Mouse (Mus musculus) heart, embryonic 11.5 days (tissue): ENCODE measurements around the gene Samd4. TPM values are rescaled to one million over a fixed set of nuclear protein-coding genes. Genes with fewer than 3 reads are reported as not detected.

ENCODE experiments used
- ATAC-seq: fragments of 200-750 bp; cut with Nextera tagmentation; replicated peaks from 2 replicates; pipeline ENCODE4 v1.8.0; 2017; ENCODE audit warnings: moderate library complexity; ENCODE audit not compliant: insufficient number of reproducible peaks, low FRiP score, low TSS enrichment
- H3K27ac ChIP-seq: fragments of 300-500 bp; sonication (generic); 2 replicates; pipeline ENCODE4 v1.5.1; 2014; ENCODE audit warnings: mild to moderate bottlenecking, low read depth, low read length
- H3K27me3 ChIP-seq: fragments of 300-500 bp; sonication (generic); 2 replicates; pipeline ENCODE4 v1.6.1; 2014; ENCODE audit warnings: mild to moderate bottlenecking, low read length, mixed read lengths; ENCODE audit not compliant: control insufficient read depth, insufficient read depth
- H3K36me3 ChIP-seq: fragments of 300-500 bp; sonication (generic); 2 replicates; pipeline ENCODE4 v1.6.1; 2014; ENCODE audit warnings: mild to moderate bottlenecking, low read length, moderate library complexity, mixed read lengths; ENCODE audit not compliant: control insufficient read depth, insufficient read depth
- H3K4me1 ChIP-seq: fragments of 300-500 bp; sonication (generic); 2 replicates; pipeline ENCODE4 v1.6.1; 2014; ENCODE audit warnings: low read length; ENCODE audit not compliant: control insufficient read depth, insufficient read depth
- H3K4me2 ChIP-seq: fragments of 300-500 bp; sonication (generic); 2 replicates; pipeline ENCODE4 v1.6.1; 2014; ENCODE audit warnings: mild to moderate bottlenecking, moderate library complexity
- H3K4me3 ChIP-seq: fragments of 300-500 bp; sonication (generic); 2 replicates; pipeline ENCODE4 v1.5.1; 2014; ENCODE audit warnings: low read depth, low read length
- H3K9ac ChIP-seq: fragments of 300-500 bp; sonication (generic); 2 replicates; pipeline ENCODE4 v1.6.1; 2014; ENCODE audit warnings: mild to moderate bottlenecking, low read depth, low read length, moderate library complexity
- H3K9me3 ChIP-seq: fragments of 300-500 bp; sonication (generic); replicated peaks from 2 replicates; pipeline ENCODE4 v1.6.1; 2016; ENCODE audit warnings: low read length; ENCODE audit not compliant: control insufficient read depth
- WGBS: fragments of 180-500 bp; shearing (Covaris S2); extraction: QIAGEN DNeasy Blood & Tissue Kit; methylation state at CpG from one replicate; pipeline ENCODE4 v1.1.7; 2014; ENCODE audit not compliant: insufficient replicate concordance; 5-methylcytosine and 5-hydroxymethylcytosine counted together
- polyA plus RNA-seq: library from polyadenylated mRNA; unstranded; fragments of >200 nt; fragmentation: Nextera tagmentation; extraction: Ambion mirVana; gene quantifications from 2 replicates; pipeline ENCODE4 v1.2.1, GENCODE M21; 2014

Samd4 gene
- polyA plus RNA-seq, 1 experiment from 2014 or later = 13.1 TPM

GRCm38 (mm10) chr14:47000786-47001761 is 118.4 kb downstream of the Samd4 start:
- Histone ChIP-seq H3K36me3 (no peaks in the 10 kb centered on the region), H3K27me3 (no peaks in the 10 kb centered on the region), H3K4me3 (no peak overlapping the region), H3K4me2 (no peak overlapping the region), H3K9ac (no peak overlapping the region), H3K9me3 (no peaks in the 10 kb centered on the region), H3K4me1 (peaks cover 24% of the 10 kb centered on the region; the same call in 1 of the 2 replicates), H3K27ac (no peak overlapping the region)
- ATAC-seq = no peak
- WGBS = 62% methylated on average over 24 of the region's 24 CpGs

- peaks cover 24% of the 10 kb centered on the region; the same call in 1 of the 2 replicates for H3K4me1 ChIP-seq
Measured at GRCm38 (mm10) chr14:47004161-47004560, 121.5 kb downstream of the Samd4 start.

DNA sequence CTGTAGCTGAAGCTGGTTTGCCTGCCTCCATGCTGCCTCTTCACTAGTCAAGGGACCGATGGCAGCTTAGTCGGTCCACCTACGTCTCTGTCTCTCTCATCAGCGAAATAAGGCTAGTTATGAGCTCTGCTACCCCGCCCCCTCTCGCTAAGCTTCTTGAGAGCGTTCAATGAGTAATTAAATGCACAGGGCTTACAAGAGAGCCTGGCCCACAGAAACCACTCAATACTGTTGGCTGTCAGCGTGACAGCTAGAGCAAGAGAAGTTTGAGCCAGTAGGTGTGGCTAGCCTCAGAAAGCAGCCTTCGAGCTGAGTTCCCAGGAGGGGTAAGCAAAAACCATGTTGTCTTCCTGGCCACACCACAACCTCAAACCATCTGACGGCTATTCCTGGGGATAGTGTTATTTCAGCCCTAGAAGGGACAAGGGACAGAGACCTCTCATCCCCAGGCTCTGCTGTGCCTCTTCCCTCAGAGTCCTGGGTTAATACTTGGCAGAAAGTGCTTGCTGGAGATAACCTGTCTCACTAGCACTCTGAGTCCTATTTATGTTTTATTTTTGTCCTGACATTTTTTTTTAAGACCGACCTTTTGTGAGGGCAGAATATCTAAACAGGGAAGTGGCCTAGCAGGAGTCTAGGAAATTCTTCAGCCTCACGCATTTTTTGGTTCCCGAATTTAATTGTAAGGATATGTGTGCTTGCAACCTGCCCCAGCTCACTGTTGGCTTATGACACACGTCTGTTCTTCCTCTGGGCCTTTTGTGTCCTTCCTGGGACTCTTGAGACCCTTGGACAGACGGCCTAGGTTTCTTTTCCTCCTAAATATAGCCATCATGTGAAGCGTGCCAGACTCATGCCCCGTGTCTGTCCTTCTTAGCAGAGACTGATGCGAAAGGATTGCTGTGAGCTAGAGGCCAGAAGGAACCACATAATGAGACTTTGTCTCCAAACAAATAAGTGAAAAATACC is 128.8 kb downstream of the Samd4 start:
- 53% methylated on average over 18 of the region's 18 CpGs for WGBS
- no peaks in the 10 kb centered on the region; the same call in 1 of the 2 replicates for H3K36me3 ChIP-seq
- H3K9ac ChIP-seq = peak overlapping the region; percentile 28; the same call in 1 of the 2 replicates
- H3K4me1 ChIP-seq = peaks cover 26% of the 10 kb centered on the region
- ATAC-seq = no peak; the same call in 1 of the 2 replicates
- peak overlapping the region; percentile 24 for H3K4me2 ChIP-seq
- H3K27ac ChIP-seq = peak overlapping the region; percentile 85
- H3K27me3 ChIP-seq = no peaks in the 10 kb centered on the region
- H3K4me3 ChIP-seq = no peak overlapping the region
- no peaks in the 10 kb centered on the region for H3K9me3 ChIP-seq

More at GRCm38 (mm10) chr14:47004161-47004560, 121.5 kb downstream of the Samd4 start:
- no peak overlapping the region for H3K4me2 ChIP-seq
- no peak overlapping the region for H3K27ac ChIP-seq
- no peak overlapping the region for H3K4me3 ChIP-seq
- no peaks in the 10 kb centered on the region for H3K27me3 ChIP-seq
- H3K36me3 ChIP-seq = no peaks in the 10 kb centered on the region
- H3K9ac ChIP-seq = no peak overlapping the region
- ATAC-seq = no peak
- 37% methylated on average over 3 of the region's 3 CpGs for WGBS
- no peaks in the 10 kb centered on the region for H3K9me3 ChIP-seq

DNA sequence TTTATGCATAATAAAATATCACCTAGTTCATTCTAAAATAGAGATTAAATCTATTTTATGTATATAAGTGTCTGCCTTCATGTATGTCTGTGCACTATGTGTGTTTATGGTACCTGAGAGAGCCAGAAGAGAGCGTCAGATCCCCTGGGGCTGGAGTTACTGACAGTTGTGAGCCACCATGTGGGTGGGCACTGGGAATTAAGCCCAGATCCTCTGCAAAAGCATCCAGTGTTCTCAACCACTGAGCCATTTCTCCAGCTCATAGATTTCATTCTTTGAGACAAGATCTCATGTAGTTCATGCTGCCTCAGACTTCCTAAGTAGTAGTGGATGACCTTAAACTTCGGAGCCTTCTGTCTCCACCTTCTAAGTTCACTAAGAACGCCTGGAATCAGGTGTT is 133.0 kb downstream of the Samd4 start:
- Histone ChIP-seq H3K4me1 (peaks cover 34% of the 10 kb centered on the region), H3K4me3 (no peak overlapping the region), H3K36me3 (peaks cover 2% of the 10 kb centered on the region; the same call in 1 of the 2 replicates), H3K9me3 (no peaks in the 10 kb centered on the region), H3K27me3 (no peaks in the 10 kb centered on the region), H3K9ac (no peak overlapping the region), H3K27ac (no peak overlapping the region), H3K4me2 (no peak overlapping the region)
- ATAC-seq = no peak
- WGBS = 84% methylated on average over 3 of the region's 3 CpGs

- 66% methylated on average over 3 of the region's 3 CpGs for WGBS
- Histone ChIP-seq H3K4me1 (peaks cover 18% of the 10 kb centered on the region), H3K27me3 (no peaks in the 10 kb centered on the region), H3K4me3 (no peak overlapping the region), H3K9me3 (no peaks in the 10 kb centered on the region), H3K27ac (no peak overlapping the region), H3K36me3 (peaks cover 2% of the 10 kb centered on the region; the same call in 1 of the 2 replicates), H3K4me2 (no peak overlapping the region), H3K9ac (no peak overlapping the region)
- ATAC-seq = no peak
Measured at GRCm38 (mm10) chr14:47017658-47018057, 135.0 kb downstream of the Samd4 start.

DNA sequence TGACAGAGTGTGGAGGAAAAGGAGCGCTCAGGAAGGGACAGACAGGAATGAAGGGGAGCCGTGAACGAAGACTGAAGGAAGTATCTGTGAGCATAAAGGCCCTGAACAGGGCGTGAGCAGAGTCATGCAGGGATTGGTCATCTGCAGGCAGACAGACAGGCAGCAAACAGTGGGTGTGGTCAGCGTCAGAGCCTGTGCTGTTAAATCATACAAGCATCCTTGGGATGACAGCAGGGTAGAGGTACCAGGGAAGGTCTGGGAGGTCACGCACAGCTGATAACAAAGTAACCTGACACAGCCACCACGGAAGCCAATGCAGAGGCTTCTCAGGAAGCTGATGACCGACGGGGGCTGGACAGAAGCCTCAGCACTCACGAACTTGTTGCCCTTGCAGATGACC is 138.2 kb downstream of the Samd4 start:
- Histone ChIP-seq H3K9ac (no peak overlapping the region), H3K4me3 (no peak overlapping the region), H3K27me3 (no peaks in the 10 kb centered on the region), H3K4me1 (peaks cover 15% of the 10 kb centered on the region), H3K4me2 (no peak overlapping the region), H3K27ac (no peak overlapping the region), H3K9me3 (no peaks in the 10 kb centered on the region), H3K36me3 (peaks cover 2% of the 10 kb centered on the region; the same call in 1 of the 2 replicates)
- no peak for ATAC-seq
- WGBS = 25% methylated on average over 10 of the region's 10 CpGs

DNA sequence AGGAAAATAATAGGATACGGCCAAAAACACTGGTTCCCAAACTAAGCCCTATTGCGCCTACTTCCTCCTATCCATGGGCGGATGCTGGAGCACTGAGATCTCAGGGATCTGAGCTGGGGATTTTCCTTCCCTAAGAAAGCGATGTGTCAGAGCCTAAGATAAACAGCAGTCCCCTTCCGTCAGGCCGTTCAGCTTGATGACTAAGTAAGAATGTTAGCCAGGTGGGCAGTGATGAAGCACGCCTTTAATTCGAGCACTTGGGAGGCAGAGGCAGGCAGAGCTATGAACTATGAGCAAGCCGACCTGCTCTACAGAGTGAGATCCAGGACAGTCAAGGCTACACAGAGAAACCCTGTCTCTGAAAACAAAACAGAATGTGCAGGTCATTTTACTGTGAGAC is 140.9 kb downstream of the Samd4 start:
- WGBS = 72% methylated on average over 9 of the region's 9 CpGs
- Histone ChIP-seq H3K27ac (no peak overlapping the region), H3K4me3 (no peak overlapping the region), H3K9ac (no peak overlapping the region), H3K4me1 (peaks cover 15% of the 10 kb centered on the region), H3K27me3 (no peaks in the 10 kb centered on the region), H3K4me2 (no peak overlapping the region), H3K36me3 (no peaks in the 10 kb centered on the region), H3K9me3 (no peaks in the 10 kb centered on the region)
- no peak for ATAC-seq

DNA sequence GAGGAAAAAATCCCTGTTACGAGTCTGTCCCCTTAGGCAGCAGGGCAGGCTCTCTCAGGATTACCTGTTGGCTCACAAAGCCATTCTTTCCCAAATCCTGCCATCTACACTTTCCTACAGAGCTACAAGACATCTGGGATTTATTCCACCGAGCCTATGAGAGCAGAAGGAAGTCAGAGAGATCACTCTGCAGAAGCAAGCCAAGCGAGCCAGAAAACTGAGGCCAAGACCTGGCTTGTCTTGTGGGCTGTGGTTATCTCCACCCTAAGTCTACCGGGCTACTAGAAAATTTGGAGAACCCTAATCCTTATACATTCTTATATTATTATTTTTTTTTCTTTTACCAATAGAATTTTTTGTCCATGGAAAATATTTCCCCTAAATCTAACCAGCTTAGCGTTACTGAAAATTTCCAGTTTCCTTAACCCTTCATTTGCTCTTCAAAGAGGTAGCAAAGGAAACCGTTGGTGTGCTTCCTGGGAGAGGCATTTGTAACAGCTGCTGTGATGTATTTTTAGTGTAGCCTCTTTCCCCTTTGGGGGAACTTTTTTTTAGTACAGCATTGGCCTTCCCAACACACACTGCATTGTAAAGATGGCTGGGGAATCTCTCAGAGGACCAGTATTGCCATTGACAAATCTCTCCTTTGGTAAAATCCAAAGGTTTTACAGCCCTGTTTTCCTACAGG is 144.9 kb downstream of the Samd4 start:
- H3K27ac ChIP-seq = no peak overlapping the region
- 67% methylated on average over 6 of the region's 6 CpGs for WGBS
- no peaks in the 10 kb centered on the region for H3K36me3 ChIP-seq
- H3K9ac ChIP-seq = no peak overlapping the region
- no peaks in the 10 kb centered on the region for H3K9me3 ChIP-seq
- H3K4me1 ChIP-seq = no peaks in the 10 kb centered on the region
- H3K4me2 ChIP-seq = no peak overlapping the region
- ATAC-seq = no peak
- H3K4me3 ChIP-seq = no peak overlapping the region
- no peaks in the 10 kb centered on the region for H3K27me3 ChIP-seq
